Mouse (Mus musculus) liver, adult 10 weeks (tissue): Measurements from ENCODE around the gene Prep. TPM values are rescaled to one million over a fixed set of nuclear protein-coding genes. Genes with fewer than 3 reads are reported as not detected.

Experiments used
- polyA plus RNA-seq: library from polyadenylated mRNA; stranded (reverse); fragments of 350-450 nt; fragmentation: Illumina TruSeq; extraction: RNeasy Lipid Tissue Mini Kit (QIAGEN cat#74804); gene quantifications from one replicate; pipeline ENCODE4 v1.2.3, GENCODE M21; 2014; ENCODE audit warnings: low read depth, low replicate concordance

Prep gene
- 3.7 TPM for polyA plus RNA-seq

GRCm38 (mm10) chr10:45066931-45067308, at the start of gene Prep:
Gene Prep (plus strand): TSS chr10:45067203.

GRCm38 (mm10) chr10:45177798-45178197, 110.8 kb downstream of the Prep start, which contains the start of gene Popdc3:
Gene Popdc3 (plus strand): TSS chr10:45178098.

Other genes starting within 250 kb of the Prep start
- gene Popdc3, start 110.9 kb downstream of the Prep start, polyA plus RNA-seq = not detected